In genomic region chr8:57800327-57800726, GRCm38 (mm10) we compare ENCODE assay signal across 8 mouse cellular contexts.
A peak's percentile ranks its signal among the peaks of the same experiment; 100 is the strongest.
DNase-seq lines count a peak whose midpoint lies in the region; ATAC-seq and TF ChIP-seq lines count a peak whose summit lies in the region.

No protein-coding gene starts in this region.

- H3K27me3 ChIP-seq in embryonic facial prominence, embryonic 12.5 days: no peaks in the 10 kb centered on the region
- H3K27me3 ChIP-seq in limb, embryonic 14.5 days (ENCODE audit: control insufficient read depth, insufficient read depth, low read length): no peaks in the 10 kb centered on the region
- peaks cover 6% of the 10 kb centered on the region; the same call in 1 of the 2 replicates for H3K27me3 ChIP-seq in midbrain, embryonic 16.5 days (ENCODE audit: control insufficient read depth, insufficient read depth, low read depth, low read length)

- H3K36me3 ChIP-seq in embryonic facial prominence, embryonic 12.5 days: no peaks in the 10 kb centered on the region
- H3K36me3 ChIP-seq in limb, embryonic 14.5 days (ENCODE audit: control insufficient read depth, insufficient read depth, low read length): no peaks in the 10 kb centered on the region
- no peaks in the 10 kb centered on the region for H3K36me3 ChIP-seq in midbrain, embryonic 16.5 days (ENCODE audit: control insufficient read depth, insufficient read depth, low read length)

- 0 out of 2 replicates have a peak, but pooled peaks cover 3% of the 10 kb centered on the region for H3K4me1 ChIP-seq in embryonic facial prominence, embryonic 12.5 days
- H3K4me1 ChIP-seq in limb, embryonic 14.5 days (ENCODE audit: control insufficient read depth, insufficient read depth, low read length): 0 out of 2 replicates have a peak, but pooled peaks cover 4% of the 10 kb centered on the region
- peaks cover 4% of the 10 kb centered on the region; the same call in 1 of the 2 replicates for H3K4me1 ChIP-seq in midbrain, embryonic 16.5 days (ENCODE audit: control insufficient read depth, insufficient read depth, low read length)

- WGBS in embryonic facial prominence, embryonic 12.5 days: 23% methylated on average over 4 of the region's 4 CpGs
- WGBS in limb, embryonic 14.5 days: 23% methylated on average over 4 of the region's 4 CpGs
- WGBS in midbrain, embryonic 16.5 days: 11% methylated on average over 4 of the region's 4 CpGs

- ATAC-seq in embryonic facial prominence, embryonic 12.5 days (ENCODE audit: insufficient number of reproducible peaks, insufficient read depth, low FRiP score, low TSS enrichment): no peak
- peak; percentile 80 for ATAC-seq in limb, embryonic 14.5 days (ENCODE audit: low FRiP score, low read depth)
- peak; percentile 89 for ATAC-seq in midbrain, embryonic 16.5 days

- peak overlapping the region; percentile 56 for H3K4me2 ChIP-seq in embryonic facial prominence, embryonic 12.5 days (replicated peaks)
- peak overlapping the region; percentile 48 for H3K4me2 ChIP-seq in limb, embryonic 14.5 days (replicated peaks; ENCODE audit: low read depth, low read length, severe bottlenecking)
- peak overlapping the region; percentile 61 for H3K4me2 ChIP-seq in midbrain, embryonic 16.5 days (ENCODE audit: low read length)

- TF ChIP-seq POLR2A in limb, embryonic 14.5 days (IDR thresholded peaks at IDR 0.05; ENCODE audit: borderline replicate concordance, extremely low read depth, insufficient read depth, insufficient read length): no peak

- H3K9ac ChIP-seq in embryonic facial prominence, embryonic 12.5 days: no peak overlapping the region
- H3K9ac ChIP-seq in limb, embryonic 14.5 days (ENCODE audit: low read depth, low read length, severe bottlenecking): 0 out of 2 replicates have a peak overlapping the region, but pooled peaks have one; percentile 32
- no peak overlapping the region for H3K9ac ChIP-seq in midbrain, embryonic 16.5 days (ENCODE audit: low read depth, low read length)

- H3K4me3 ChIP-seq in embryonic facial prominence, embryonic 12.5 days: peak overlapping the region; percentile 23
- peak overlapping the region; percentile 31; the same call in 1 of the 2 replicates for H3K4me3 ChIP-seq in limb, embryonic 14.5 days (replicated peaks; ENCODE audit: low read length)
- peak overlapping the region; percentile 28 for H3K4me3 ChIP-seq in midbrain, embryonic 16.5 days (ENCODE audit: low read depth, low read length)

- H3K9me3 ChIP-seq in embryonic facial prominence, embryonic 12.5 days: no peaks in the 10 kb centered on the region
- H3K9me3 ChIP-seq in limb, embryonic 14.5 days (ENCODE audit: control insufficient read depth, low read length): no peaks in the 10 kb centered on the region
- no peaks in the 10 kb centered on the region for H3K9me3 ChIP-seq in midbrain, embryonic 16.5 days (replicated peaks; ENCODE audit: control insufficient read depth, low read length, poor library complexity, severe bottlenecking)

- 0 out of 2 replicates have a peak overlapping the region, but pooled peaks have one; percentile 58 for H3K27ac ChIP-seq in embryonic facial prominence, embryonic 12.5 days
- no peak overlapping the region for H3K27ac ChIP-seq in limb, embryonic 14.5 days (replicated peaks; ENCODE audit: low read depth, low read length)
- peak overlapping the region; percentile 75 for H3K27ac ChIP-seq in midbrain, embryonic 16.5 days (ENCODE audit: low read length)

- DNase-seq in 416B (ENCODE audit: low read depth): peak; percentile 96
- DNase-seq in adrenal gland, postnatal 14 days: peak; percentile 87
- peak; percentile 70 to 85 for DNase-seq in heart, adult 9 months (ENCODE audit: low spot score in 2 of 2)
- DNase-seq in kidney, adult 8-10 months: peak; percentile 64 to 68
- peak; percentile 94 for DNase-seq in limb, embryonic 14.5 days (ENCODE audit: low spot score)
- peak; percentile 50 to 73 for DNase-seq in spleen, postnatal 36 days (ENCODE audit: low spot score in 2 of 2)
